Mouse (Mus musculus) forebrain, embryonic 13.5 days (tissue): ENCODE data around the gene Gm11627. TPM values are rescaled to one million over a fixed set of nuclear protein-coding genes. Genes with fewer than 3 reads are reported as not detected.

Experiments used
- ATAC-seq: fragments of 200-750 bp; cut with Nextera tagmentation; 2 replicates; pipeline ENCODE4 v1.8.0; 2017
- H3K27ac ChIP-seq: fragments of 300-500 bp; sonication (generic); 2 replicates; pipeline ENCODE4 v1.5.1; 2015; ENCODE audit warnings: inconsistent platforms, mild to moderate bottlenecking, moderate library complexity
- H3K27me3 ChIP-seq: fragments of 300-500 bp; sonication (generic); 2 replicates; pipeline ENCODE4 v1.6.1; 2015; ENCODE audit warnings: mild to moderate bottlenecking, inconsistent platforms
- H3K36me3 ChIP-seq: fragments of 300-500 bp; sonication (generic); 2 replicates; pipeline ENCODE4 v1.6.1; 2015; ENCODE audit warnings: mild to moderate bottlenecking, inconsistent platforms; ENCODE audit not compliant: poor library complexity, severe bottlenecking
- H3K4me1 ChIP-seq: fragments of 300-500 bp; sonication (generic); 2 replicates; pipeline ENCODE4 v1.6.1; 2015; ENCODE audit warnings: inconsistent platforms
- H3K4me2 ChIP-seq: fragments of 300-500 bp; sonication (generic); 2 replicates; pipeline ENCODE4 v1.6.1; 2015; ENCODE audit warnings: inconsistent platforms, mild to moderate bottlenecking, moderate library complexity
- H3K4me3 ChIP-seq: fragments of 300-500 bp; sonication (generic); 2 replicates; pipeline ENCODE4 v1.5.1; 2015; ENCODE audit warnings: mild to moderate bottlenecking, inconsistent platforms
- H3K9ac ChIP-seq: fragments of 300-500 bp; sonication (generic); 2 replicates; pipeline ENCODE4 v1.6.1; 2015; ENCODE audit warnings: mild to moderate bottlenecking, inconsistent platforms
- H3K9me3 ChIP-seq: fragments of 300-500 bp; sonication (generic); replicated peaks from 2 replicates; pipeline ENCODE4 v1.6.1; 2016; ENCODE audit warnings: inconsistent platforms
- WGBS: fragments of 180-500 bp; shearing (Covaris S2); methylation state at CpG from one replicate; pipeline ENCODE4 v1.1.7; 2015; 5-methylcytosine and 5-hydroxymethylcytosine counted together
- polyA plus RNA-seq: library from polyadenylated mRNA; unstranded; fragments of >200 nt; fragmentation: Nextera tagmentation; extraction: Ambion mirVana; gene quantifications from 2 replicates; pipeline ENCODE4 v1.2.1, GENCODE M21; 2015

The Gm11627 gene
- polyA plus RNA-seq, 1 experiment from 2014 or later, result 17.2 TPM

- Histone ChIP-seq H3K4me1 (peaks cover 19% of the 10 kb centered on the region), H3K9ac (peak overlapping the region; percentile 35; the same call in 1 of the 2 replicates), H3K9me3 (no peaks in the 10 kb centered on the region), H3K27me3 (no peaks in the 10 kb centered on the region), H3K27ac (peak overlapping the region; percentile 2; the same call in 1 of the 2 replicates), H3K36me3 (no peaks in the 10 kb centered on the region), H3K4me3 (no peak overlapping the region), H3K4me2 (peak overlapping the region; percentile 25; the same call in 1 of the 2 replicates)
- no peak for ATAC-seq
- WGBS, result 2% methylated on average over 3 of the region's 4 CpGs
Measured at GRCm38 (mm10) chr11:102595341-102595820, 16.1 kb upstream of the Gm11627 start.

GRCm38 (mm10) chr11:102587554-102587953, 8.3 kb upstream of the Gm11627 start:
- 67% methylated on average over 3 of the region's 3 CpGs for WGBS
- Histone ChIP-seq H3K36me3 (no peaks in the 10 kb centered on the region), H3K4me1 (peaks cover 6% of the 10 kb centered on the region), H3K9me3 (0 out of 2 replicates have a peak, but pooled peaks cover 5% of the 10 kb centered on the region), H3K4me3 (no peak overlapping the region), H3K27me3 (no peaks in the 10 kb centered on the region), H3K9ac (no peak overlapping the region), H3K4me2 (no peak overlapping the region), H3K27ac (no peak overlapping the region)
- no peak for ATAC-seq

DNA sequence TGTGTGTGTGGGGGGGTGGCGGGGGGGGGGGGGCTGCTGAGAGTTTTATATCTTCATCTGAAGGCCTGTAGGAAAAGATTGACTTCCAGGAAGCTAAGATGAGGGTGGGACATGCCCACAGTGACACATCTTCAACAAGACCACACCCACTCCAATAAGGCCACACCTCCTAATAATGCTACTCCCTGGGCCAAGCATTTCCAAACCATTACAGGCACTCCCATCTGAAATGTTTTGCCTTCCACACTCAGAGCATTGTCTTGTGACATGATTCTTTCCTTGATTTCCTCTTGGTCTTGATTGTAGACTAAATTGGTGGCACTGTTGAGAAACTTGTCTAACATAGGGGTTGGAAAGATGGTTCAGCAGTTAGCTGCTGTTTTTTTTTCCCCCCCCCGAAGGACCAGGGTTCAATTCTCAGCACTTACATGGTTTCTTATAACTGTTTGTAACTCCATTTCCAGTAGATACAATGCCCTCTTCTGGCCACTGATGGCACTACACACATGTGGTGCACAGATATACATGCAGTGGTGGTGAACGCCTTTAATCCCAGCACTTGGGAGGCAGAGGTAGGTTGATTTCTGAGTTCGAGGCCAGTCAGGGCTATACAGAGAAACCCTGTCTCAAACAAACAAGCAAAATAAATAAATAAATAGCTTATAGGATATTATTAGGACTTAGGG, 7.3 kb upstream of the Gm11627 start:
- H3K4me2 ChIP-seq, result no peak overlapping the region
- no peaks in the 10 kb centered on the region for H3K27me3 ChIP-seq
- H3K9me3 ChIP-seq, result 0 out of 2 replicates have a peak, but pooled peaks cover 5% of the 10 kb centered on the region
- no peak overlapping the region for H3K4me3 ChIP-seq
- 91% methylated on average over 4 of the region's 4 CpGs for WGBS
- no peaks in the 10 kb centered on the region for H3K36me3 ChIP-seq
- no peak for ATAC-seq
- H3K27ac ChIP-seq, result no peak overlapping the region
- H3K4me1 ChIP-seq, result peaks cover 15% of the 10 kb centered on the region
- no peak overlapping the region for H3K9ac ChIP-seq

- no peaks in the 10 kb centered on the region for H3K27me3 ChIP-seq
- H3K4me3 ChIP-seq, result no peak overlapping the region
- peaks cover 41% of the 10 kb centered on the region for H3K4me1 ChIP-seq
- no peak overlapping the region for H3K9ac ChIP-seq
- 0 out of 2 replicates have a peak, but pooled peaks cover 5% of the 10 kb centered on the region for H3K9me3 ChIP-seq
- peak overlapping the region; percentile 79; the same call in 1 of the 2 replicates for H3K27ac ChIP-seq
- 34% methylated on average over 5 of the region's 5 CpGs for WGBS
- H3K36me3 ChIP-seq, result no peaks in the 10 kb centered on the region
- no peak for ATAC-seq
- H3K4me2 ChIP-seq, result no peak overlapping the region
Measured at GRCm38 (mm10) chr11:102582736-102583135, 3.5 kb upstream of the Gm11627 start.

DNA sequence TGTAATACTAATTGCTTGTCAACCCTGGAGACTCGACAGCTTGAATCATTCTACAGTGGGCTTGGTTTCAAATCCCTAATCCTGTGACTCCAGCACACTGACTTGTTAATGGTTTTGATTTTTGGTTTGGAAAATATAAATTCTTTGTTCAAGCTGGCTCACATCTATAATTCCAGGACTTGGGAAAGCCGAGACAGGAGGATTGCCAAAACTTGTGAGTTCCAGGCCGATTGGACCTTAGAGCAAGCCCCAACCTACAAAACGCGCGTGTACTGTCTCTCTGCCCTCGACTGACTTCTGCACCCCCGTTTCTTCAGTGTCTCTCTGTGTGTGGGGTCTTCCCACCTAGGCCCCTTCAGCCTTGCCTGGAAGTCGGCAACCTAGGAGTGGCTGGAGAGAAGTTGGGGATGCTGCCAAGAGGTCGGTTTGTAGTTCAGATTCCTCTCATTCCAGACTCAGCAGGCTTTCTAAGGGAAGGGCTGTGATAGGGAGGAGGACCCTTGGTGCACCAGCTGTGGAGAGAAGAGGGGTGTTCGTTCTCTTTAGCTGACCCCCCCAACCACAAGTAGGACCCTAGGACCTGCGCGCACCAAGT, 2.9 kb upstream of the Gm11627 start:
- peak overlapping the region; percentile 18; the same call in 1 of the 2 replicates for H3K9ac ChIP-seq
- no peaks in the 10 kb centered on the region for H3K27me3 ChIP-seq
- no peaks in the 10 kb centered on the region for H3K36me3 ChIP-seq
- ATAC-seq, result no peak
- WGBS, result 19% methylated on average over 13 of the region's 13 CpGs
- H3K27ac ChIP-seq, result peak overlapping the region; percentile 79
- H3K4me2 ChIP-seq, result no peak overlapping the region
- H3K9me3 ChIP-seq, result 0 out of 2 replicates have a peak, but pooled peaks cover 5% of the 10 kb centered on the region
- H3K4me1 ChIP-seq, result peaks cover 41% of the 10 kb centered on the region
- H3K4me3 ChIP-seq, result no peak overlapping the region

DNA sequence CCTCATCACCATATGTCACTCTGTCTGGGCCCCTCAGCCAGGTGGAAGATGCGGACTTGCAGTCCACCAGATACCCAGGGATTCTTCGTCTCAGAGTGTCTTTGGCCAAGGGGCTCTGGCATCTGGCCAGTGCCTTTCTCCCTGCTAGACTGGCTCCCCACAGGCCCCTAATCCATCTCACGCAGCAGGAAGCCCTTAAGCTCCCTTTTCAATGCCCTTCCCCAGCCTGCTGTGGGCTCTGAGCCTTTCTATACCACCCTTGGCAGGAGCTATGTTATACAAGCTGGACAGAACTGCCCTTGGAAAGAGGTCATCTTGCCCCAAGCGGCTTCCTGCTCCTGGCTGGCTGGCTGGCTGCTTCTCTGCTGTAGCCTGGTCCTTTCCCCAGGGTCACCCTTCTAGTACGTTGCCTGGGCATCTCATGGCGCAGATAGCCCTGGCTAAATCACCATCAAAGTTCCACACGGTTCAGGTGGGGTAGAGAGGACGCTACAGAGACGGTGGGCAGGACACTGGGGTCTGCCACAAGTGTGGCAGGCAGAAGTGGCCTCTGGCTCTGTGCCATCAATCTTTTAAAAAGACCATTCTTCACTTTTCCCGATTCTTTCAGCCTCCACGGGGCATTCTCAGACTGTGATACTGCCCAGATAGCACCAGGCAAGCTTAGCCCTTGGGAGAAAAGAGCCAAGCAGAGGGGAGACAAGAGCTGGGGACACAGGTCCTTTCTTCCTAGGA, 2.2 kb upstream of the Gm11627 start:
- 5% methylated on average over 11 of the region's 11 CpGs for WGBS
- Histone ChIP-seq H3K9me3 (0 out of 2 replicates have a peak, but pooled peaks cover under 1% of the 10 kb centered on the region), H3K4me3 (no peak overlapping the region), H3K27me3 (no peaks in the 10 kb centered on the region), H3K4me2 (0 out of 2 replicates have a peak overlapping the region, but pooled peaks have one; percentile 16), H3K36me3 (no peaks in the 10 kb centered on the region), H3K9ac (no peak overlapping the region), H3K27ac (peak overlapping the region; percentile 79), H3K4me1 (peaks cover 41% of the 10 kb centered on the region)
- ATAC-seq, result no peak

DNA sequence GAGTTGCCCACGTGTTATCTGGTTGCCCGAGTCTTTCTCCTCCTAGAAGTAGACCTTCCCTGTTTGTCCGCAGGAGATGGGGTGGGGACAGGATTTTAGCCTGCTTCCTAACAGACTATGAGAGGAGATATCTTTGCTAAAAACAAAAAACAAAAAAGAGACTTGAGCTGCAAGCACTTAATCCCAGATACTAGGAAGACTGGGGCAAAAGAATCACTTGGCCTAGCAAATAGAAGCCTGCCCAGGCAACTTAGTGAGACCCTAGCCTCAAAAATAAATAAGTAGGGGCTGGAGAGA, 721 bp upstream of the Gm11627 start:
- ATAC-seq, result no peak
- Histone ChIP-seq H3K4me3 (no peak overlapping the region), H3K9ac (peak overlapping the region; percentile 34; the same call in 1 of the 2 replicates), H3K36me3 (no peaks in the 10 kb centered on the region), H3K27me3 (no peaks in the 10 kb centered on the region), H3K4me1 (peaks cover 41% of the 10 kb centered on the region), H3K27ac (peak overlapping the region; percentile 93), H3K4me2 (0 out of 2 replicates have a peak overlapping the region, but pooled peaks have one; percentile 52), H3K9me3 (no peaks in the 10 kb centered on the region)
- WGBS, result 20% methylated on average over 3 of the region's 3 CpGs

DNA sequence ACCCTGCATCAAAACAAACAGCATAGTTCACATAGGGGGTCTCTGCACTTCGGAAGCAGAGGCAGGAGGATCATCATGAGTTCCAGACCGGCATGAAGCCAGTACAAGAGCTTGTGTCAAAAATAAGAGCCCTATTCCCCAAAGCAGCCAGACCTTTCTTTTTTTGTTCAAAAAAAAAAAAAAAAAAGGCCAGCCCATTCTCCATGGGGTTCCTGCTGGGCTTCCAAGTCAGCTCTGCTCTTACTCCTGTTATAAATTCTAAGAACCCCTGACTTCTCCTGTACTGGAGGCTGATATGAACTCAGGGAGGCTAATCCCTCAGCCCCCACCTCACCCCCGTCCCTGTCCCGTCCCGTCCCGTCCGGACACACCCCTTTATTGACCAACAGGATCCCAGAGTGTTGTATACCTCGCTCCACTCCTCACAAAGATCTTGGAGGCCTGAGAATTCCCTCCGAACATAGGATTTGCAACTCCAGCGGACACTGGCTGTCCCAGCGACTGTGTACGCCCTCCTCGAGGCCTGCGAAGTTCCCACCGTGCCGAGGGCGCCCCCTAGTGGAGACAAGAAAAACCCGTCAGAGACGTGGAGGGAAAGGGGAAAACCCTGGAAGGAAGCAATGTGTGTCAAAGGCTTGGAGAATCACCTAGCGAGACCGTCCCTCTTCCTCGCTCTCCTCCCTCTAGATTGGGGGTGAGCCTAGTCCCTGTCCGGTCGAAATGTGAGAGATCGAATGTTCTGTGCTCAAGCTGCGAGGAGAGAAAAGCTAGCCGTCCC, 731 bp downstream of the Gm11627 start:
- Histone ChIP-seq H3K9me3 (no peaks in the 10 kb centered on the region), H3K9ac (peak overlapping the region; percentile 34), H3K4me2 (peak overlapping the region; percentile 52), H3K4me3 (peak overlapping the region; percentile 19), H3K27me3 (no peaks in the 10 kb centered on the region), H3K4me1 (peaks cover 42% of the 10 kb centered on the region), H3K27ac (peak overlapping the region; percentile 93), H3K36me3 (no peaks in the 10 kb centered on the region)
- 5% methylated on average over 27 of the region's 27 CpGs for WGBS
- peak; percentile 39 for ATAC-seq

DNA sequence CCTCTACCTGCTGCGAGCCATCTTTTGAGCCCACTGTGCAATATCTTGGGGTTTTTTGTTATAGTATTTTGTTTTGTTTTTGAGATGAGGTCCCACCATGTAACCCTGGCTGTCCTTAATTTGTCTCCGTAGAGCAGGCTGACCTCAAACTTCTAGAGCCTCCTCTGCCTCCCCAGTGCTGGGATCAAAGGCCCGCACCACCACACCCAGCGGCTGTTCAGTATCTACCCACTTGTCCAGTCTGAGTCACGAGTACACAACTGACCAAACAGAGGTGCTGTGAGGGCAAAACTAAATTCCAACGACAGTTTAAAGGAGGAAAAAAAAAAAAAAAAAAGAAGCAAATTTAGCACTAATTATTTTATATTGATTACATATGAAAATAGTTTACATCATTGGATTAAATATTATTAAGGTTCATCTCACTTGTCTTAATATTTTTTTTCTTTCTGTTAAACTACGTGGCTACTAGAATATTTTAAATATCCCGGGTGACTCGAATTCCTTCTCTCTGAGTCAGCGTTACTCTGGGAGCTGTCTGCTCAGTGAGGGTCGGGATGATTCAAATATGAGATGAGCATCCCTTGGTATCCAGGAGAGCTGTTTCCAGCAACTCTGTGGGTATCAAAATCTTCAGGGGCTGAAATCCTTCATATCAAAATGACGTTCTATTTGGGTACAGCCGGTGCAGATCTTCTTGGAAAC, 3.1 kb downstream of the Gm11627 start:
- Histone ChIP-seq H3K9ac (no peak overlapping the region), H3K27me3 (no peaks in the 10 kb centered on the region), H3K4me2 (no peak overlapping the region), H3K36me3 (no peaks in the 10 kb centered on the region), H3K27ac (no peak overlapping the region), H3K4me3 (no peak overlapping the region), H3K9me3 (no peaks in the 10 kb centered on the region), H3K4me1 (peaks cover 30% of the 10 kb centered on the region)
- 79% methylated on average over 13 of the region's 13 CpGs for WGBS
- no peak for ATAC-seq

DNA sequence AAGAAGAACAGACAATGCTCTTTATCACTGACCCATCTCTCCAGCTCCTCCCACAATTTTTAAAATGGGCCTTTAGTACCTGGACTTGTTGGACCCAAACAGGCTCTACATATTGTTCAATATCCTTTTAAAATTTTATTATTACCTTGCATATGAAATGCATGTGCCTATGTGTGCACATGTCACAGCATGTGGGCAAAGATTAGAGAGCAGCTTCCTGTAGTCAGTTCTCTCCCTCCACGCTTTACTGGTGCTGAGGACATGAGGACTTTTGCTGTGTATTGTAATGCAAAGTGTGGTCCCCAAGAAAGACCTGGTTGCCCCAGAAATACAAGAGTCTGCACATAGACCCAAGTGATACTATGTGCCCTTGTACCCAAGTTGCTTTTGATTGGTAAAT, 4.2 kb downstream of the Gm11627 start:
- no peaks in the 10 kb centered on the region for H3K27me3 ChIP-seq
- peaks cover 22% of the 10 kb centered on the region for H3K4me1 ChIP-seq
- no peaks in the 10 kb centered on the region for H3K9me3 ChIP-seq
- no peaks in the 10 kb centered on the region for H3K36me3 ChIP-seq
- no peak overlapping the region for H3K27ac ChIP-seq
- H3K9ac ChIP-seq, result no peak overlapping the region
- WGBS, result 38% methylated on average over 1 of the region's 1 CpGs
- no peak overlapping the region for H3K4me2 ChIP-seq
- H3K4me3 ChIP-seq, result no peak overlapping the region
- ATAC-seq, result no peak
